Mouse (Mus musculus): ENCODE results near the gene Isl2. TPM values are rescaled to one million over a fixed set of nuclear protein-coding genes. Genes with fewer than 3 reads are reported as not detected.

Gene Isl2
- polyA plus RNA-seq, 1 experiment, result not detected

- TF ChIP-seq CTCF (IDR thresholded peaks at IDR 0.05; ENCODE audit: control insufficient read depth, insufficient read depth, low read length), result no peak
- TF ChIP-seq POLR2A (IDR thresholded peaks at IDR 0.05; ENCODE audit: borderline replicate concordance, control insufficient read depth, low read depth, low read length), result no peak
- Histone ChIP-seq H3K4me1 (ENCODE audit: control insufficient read depth, insufficient read depth, low read length) (peaks cover 1% of the 10 kb centered on the region), H3K4me3 (replicated peaks; ENCODE audit: control insufficient read depth, low read depth, low read length) (no peak overlapping the region), H3K27ac (ENCODE audit: control insufficient read depth, insufficient read depth, low read depth, low read length, poor library complexity) (no peak overlapping the region)
- WGBS, result 3% methylated on average over 46 of the region's 46 CpGs
Observed at GRCm38 (mm10) chr9:55543703-55544401, 5.4 kb downstream of the Isl2 start.

GRCm38 (mm10) chr9:55544861-55545555 is 6.5 kb downstream of the Isl2 start:
- TF ChIP-seq POLR2A (IDR thresholded peaks at IDR 0.05; ENCODE audit: borderline replicate concordance, control insufficient read depth, low read depth, low read length), result no peak
- TF ChIP-seq CTCF (IDR thresholded peaks at IDR 0.05; ENCODE audit: control insufficient read depth, insufficient read depth, low read length), result no peak
- Histone ChIP-seq H3K4me1 (ENCODE audit: control insufficient read depth, insufficient read depth, low read length) (peaks cover 1% of the 10 kb centered on the region), H3K27ac (ENCODE audit: control insufficient read depth, insufficient read depth, low read depth, low read length, poor library complexity) (no peak overlapping the region), H3K4me3 (replicated peaks; ENCODE audit: control insufficient read depth, low read depth, low read length) (no peak overlapping the region)
- 4% methylated on average over 30 of the region's 30 CpGs for whole genome bisulfite sequencing

GRCm38 (mm10) chr9:55545556-55546175 is 7.2 kb downstream of the Isl2 start:
- TF ChIP-seq CTCF (IDR thresholded peaks at IDR 0.05; ENCODE audit: control insufficient read depth, insufficient read depth, low read length) (no peak), POLR2A (IDR thresholded peaks at IDR 0.05; ENCODE audit: borderline replicate concordance, control insufficient read depth, low read depth, low read length) (no peak)
- no peak overlapping the region for H3K27ac ChIP-seq (ENCODE audit: control insufficient read depth, insufficient read depth, low read depth, low read length, poor library complexity)
- WGBS, result 12% methylated on average over 41 of the region's 41 CpGs
- H3K4me3 ChIP-seq (replicated peaks; ENCODE audit: control insufficient read depth, low read depth, low read length), result no peak overlapping the region
- H3K4me1 ChIP-seq (ENCODE audit: control insufficient read depth, insufficient read depth, low read length), result peaks cover 1% of the 10 kb centered on the region

DNA sequence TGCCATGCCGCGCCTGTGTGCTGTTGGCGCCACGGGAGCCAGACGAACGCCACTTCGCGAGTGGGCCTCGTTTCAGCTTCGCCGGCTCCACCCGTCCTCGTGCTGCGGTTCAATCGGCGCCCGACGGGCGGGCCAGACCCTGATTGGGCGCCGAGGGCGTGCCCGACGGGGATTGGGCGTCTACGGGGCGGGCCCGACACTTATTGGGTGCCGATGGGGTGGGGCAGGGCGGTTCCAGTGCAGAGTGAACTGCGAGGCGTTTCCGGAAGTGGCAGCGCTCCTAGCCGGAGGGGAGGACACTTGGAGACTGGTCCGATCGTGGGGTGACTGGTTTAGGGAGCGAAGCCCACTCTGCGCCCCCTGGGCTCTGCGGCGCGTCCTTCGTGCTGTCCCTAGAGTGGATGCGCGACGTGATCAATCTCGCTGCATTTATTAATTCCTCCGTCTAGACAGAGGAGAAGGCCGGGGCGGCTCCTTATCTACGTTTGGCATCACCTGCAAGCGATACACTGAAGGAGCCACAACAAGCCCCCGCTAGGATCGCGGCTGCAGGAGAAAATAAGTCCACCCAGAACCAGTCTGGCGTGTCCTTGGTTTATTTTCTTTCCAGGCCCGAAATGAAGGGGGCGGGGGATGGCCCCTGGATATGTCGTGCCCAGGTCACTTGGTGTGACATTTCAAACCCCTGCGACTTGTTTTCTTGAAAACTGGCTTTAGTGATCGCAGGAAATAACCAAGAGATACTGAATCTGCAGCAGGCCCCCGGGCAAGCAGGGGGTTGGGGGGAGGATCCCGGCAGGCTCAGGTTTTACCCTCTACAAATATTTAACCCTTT is 7.9 kb downstream of the Isl2 start:
- 8% methylated on average over 63 of the region's 63 CpGs for WGBS
- H3K4me1 ChIP-seq (ENCODE audit: control insufficient read depth, insufficient read depth, low read length), result peaks cover 1% of the 10 kb centered on the region
- H3K27ac ChIP-seq (ENCODE audit: control insufficient read depth, insufficient read depth, low read depth, low read length, poor library complexity), result no peak overlapping the region
- TF ChIP-seq POLR2A (IDR thresholded peaks at IDR 0.05; ENCODE audit: borderline replicate concordance, control insufficient read depth, low read depth, low read length) (no peak), CTCF (IDR thresholded peaks at IDR 0.05; ENCODE audit: control insufficient read depth, insufficient read depth, low read length) (no peak)
- no peak overlapping the region for H3K4me3 ChIP-seq (replicated peaks; ENCODE audit: control insufficient read depth, low read depth, low read length)

DNA sequence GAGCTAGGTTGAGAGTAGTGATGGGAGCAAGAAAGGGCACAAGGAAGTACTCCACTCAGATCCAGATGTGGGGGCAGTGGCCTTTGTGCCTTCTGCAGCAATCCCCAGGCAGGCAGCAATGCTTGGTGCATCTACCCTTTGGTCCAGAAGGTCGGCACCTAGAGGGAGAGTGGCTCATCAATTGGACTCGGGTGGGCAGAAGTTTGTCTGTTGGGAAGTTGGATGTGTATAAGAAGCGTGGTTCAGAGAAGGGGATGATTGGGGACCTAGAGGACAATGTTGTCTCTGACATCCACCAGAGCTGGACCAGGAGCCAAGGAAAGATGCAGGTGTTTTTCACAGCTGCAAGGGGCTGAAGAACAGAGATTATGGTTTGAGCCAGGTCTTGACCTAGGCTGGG is 10.4 kb downstream of the Isl2 start:
- no peak for TF ChIP-seq POLR2A (IDR thresholded peaks at IDR 0.05; ENCODE audit: borderline replicate concordance, control insufficient read depth, low read depth, low read length)
- TF ChIP-seq CTCF (IDR thresholded peaks at IDR 0.05; ENCODE audit: control insufficient read depth, insufficient read depth, low read length), result no peak
- 17% methylated on average over 3 of the region's 3 CpGs for WGBS

GRCm38 (mm10) chr9:55549302-55549890 is 10.9 kb downstream of the Isl2 start:
- Histone ChIP-seq H3K4me3 (replicated peaks; ENCODE audit: control insufficient read depth, low read depth, low read length) (no peak overlapping the region), H3K4me1 (ENCODE audit: control insufficient read depth, insufficient read depth, low read length) (no peaks in the 10 kb centered on the region; the same call in 1 of the 2 replicates), H3K27ac (ENCODE audit: control insufficient read depth, insufficient read depth, low read depth, low read length, poor library complexity) (no peak overlapping the region)
- TF ChIP-seq CTCF (IDR thresholded peaks at IDR 0.05; ENCODE audit: control insufficient read depth, insufficient read depth, low read length) (peak; percentile 10; the same call in 1 of the 2 replicates), POLR2A (IDR thresholded peaks at IDR 0.05; ENCODE audit: borderline replicate concordance, control insufficient read depth, low read depth, low read length) (no peak)
- WGBS, result 17% methylated on average over 16 of the region's 16 CpGs

More for the DNA sequence above, 10.4 kb downstream of the Isl2 start:
- no peak overlapping the region for H3K4me3 ChIP-seq (replicated peaks; ENCODE audit: control insufficient read depth, low read depth, low read length)
- H3K27ac ChIP-seq (ENCODE audit: control insufficient read depth, insufficient read depth, low read depth, low read length, poor library complexity), result no peak overlapping the region
- no peaks in the 10 kb centered on the region; the same call in 1 of the 2 replicates for H3K4me1 ChIP-seq (ENCODE audit: control insufficient read depth, insufficient read depth, low read length)

GRCm38 (mm10) chr9:55554986-55555385 is 16.5 kb downstream of the Isl2 start:
- no peaks in the 10 kb centered on the region for H3K4me1 ChIP-seq (ENCODE audit: control insufficient read depth, insufficient read depth, low read length)
- H3K4me3 ChIP-seq (replicated peaks; ENCODE audit: control insufficient read depth, low read depth, low read length), result no peak overlapping the region
- no peak overlapping the region for H3K27ac ChIP-seq (ENCODE audit: control insufficient read depth, insufficient read depth, low read depth, low read length, poor library complexity)
- TF ChIP-seq CTCF (IDR thresholded peaks at IDR 0.05; ENCODE audit: control insufficient read depth, insufficient read depth, low read length), result no peak
- TF ChIP-seq POLR2A (IDR thresholded peaks at IDR 0.05; ENCODE audit: borderline replicate concordance, control insufficient read depth, low read depth, low read length), result no peak
- WGBS, result 61% methylated on average over 1 of the region's 1 CpGs

Measured in bone marrow, adult 2 months (tissue).